Mouse (Mus musculus) kidney, adult 8-10 months (tissue): ENCODE results near the gene Zfp663.

ENCODE experiments used
- DNase-seq, 2 experiments: peaks; one replicate each; pipeline ENCODE4 v3.0.0; 2022

Zfp663 gene

GRCm38 (mm10) chr2:165367868-165368439 lies 575 bp downstream of the Zfp663 start:
- no peak for DNase-seq

GRCm38 (mm10) chr2:165367047-165367520 lies 1.4 kb downstream of the Zfp663 start:
- DNase-seq = peak; percentile 69 to 78

- DNase-seq = peak in 1 of 2 experiments; percentile 38
These were observed 4.0 kb downstream of the Zfp663 start for GRCm38 (mm10) chr2:165364334-165365091.

- no peak for DNase-seq
These were observed 5.2 kb downstream of the Zfp663 start for GRCm38 (mm10) chr2:165363282-165363681.

GRCm38 (mm10) chr2:165360861-165361260 lies 7.7 kb downstream of the Zfp663 start:
- peak; percentile 29 to 58 for DNase-seq

- no peak for DNase-seq
These were observed 16.6 kb downstream of the Zfp663 start for GRCm38 (mm10) chr2:165351828-165352513.

GRCm38 (mm10) chr2:165349466-165349865 lies 19.1 kb downstream of the Zfp663 start:
- no peak for DNase-seq

GRCm38 (mm10) chr2:165346180-165346579 lies 22.3 kb downstream of the Zfp663 start:
- no peak for DNase-seq

GRCm38 (mm10) chr2:165337191-165337590 lies 31.3 kb downstream of the Zfp663 start:
- DNase-seq = peak; percentile 63 to 84

- no peak for DNase-seq
These were observed 35.8 kb downstream of the Zfp663 start for GRCm38 (mm10) chr2:165332610-165333210.

- no peak for DNase-seq
These were observed 38.8 kb downstream of the Zfp663 start for GRCm38 (mm10) chr2:165329703-165330102.

- DNase-seq = no peak
These were observed 39.8 kb downstream of the Zfp663 start for GRCm38 (mm10) chr2:165328746-165329145.

GRCm38 (mm10) chr2:165327386-165327785 lies 41.1 kb downstream of the Zfp663 start:
- DNase-seq = no peak

- DNase-seq = peak; percentile 98 to 99
These were observed 42.0 kb downstream of the Zfp663 start, which contains the start of gene Elmo2 for GRCm38 (mm10) chr2:165326304-165327190. TSS of gene Elmo2 (minus strand) at chr2:165326479.

- DNase-seq = no peak
These were observed 42.8 kb downstream of the Zfp663 start for GRCm38 (mm10) chr2:165325521-165326303.

- DNase-seq = no peak
These were observed 44.6 kb downstream of the Zfp663 start for GRCm38 (mm10) chr2:165323928-165324327.

GRCm38 (mm10) chr2:165323484-165323883 lies 45.0 kb downstream of the Zfp663 start:
- no peak for DNase-seq

GRCm38 (mm10) chr2:165321981-165322735 lies 46.4 kb downstream of the Zfp663 start:
- no peak for DNase-seq

GRCm38 (mm10) chr2:165321381-165321888 lies 47.1 kb downstream of the Zfp663 start:
- no peak for DNase-seq

GRCm38 (mm10) chr2:165320531-165321150 lies 47.9 kb downstream of the Zfp663 start:
- DNase-seq = no peak
